Mouse (Mus musculus) ES-E14 (cell line): ENCODE measurements around the gene Wrap53.

Experiments used
- CHD2 ChIP-seq: IDR thresholded peaks from 2 replicates; pipeline ENCODE4 v1.6.1; 2014; ENCODE audit warnings: mild to moderate bottlenecking, low read depth, low read length, inconsistent platforms
- ZNF384 ChIP-seq: IDR thresholded peaks from 2 replicates; pipeline ENCODE4 v1.6.1; 2012; ENCODE audit warnings: low read depth, low read length, inconsistent platforms

- TF ChIP-seq ZNF384 (no peak), CHD2 (no peak)
Observed at GRCm38 (mm10) chr11:69604795-69605664, 25.0 kb upstream of the Wrap53 start.
